ENCODE assay signal across 23 mouse cellular contexts in genomic region chr5:131578737-131579136, GRCm38 (mm10).
"Had no signal": no experiment of that assay in that cellular context is flagged by ENCODE, and none has a peak within 500 bp of the region (broad histone marks: within the 10 kb centered on the region; RNA-seq: fewer than 3 reads in every experiment).

No protein-coding gene starts in this region.

- H3K9me3 ChIP-seq: heart, embryonic 13.5 days; heart, embryonic 15.5 days; hindbrain, embryonic 13.5 days; hindbrain, embryonic 15.5 days; liver, embryonic 12.5 days had no signal

- H3K4me1 ChIP-seq: heart, embryonic 13.5 days; heart, embryonic 15.5 days; liver, embryonic 12.5 days had no signal

- ATAC-seq: hindbrain, postnatal 0 days; intestine, embryonic 16.5 days; liver, embryonic 12.5 days had no signal

- H3K27me3 ChIP-seq: hindbrain, embryonic 15.5 days; liver, embryonic 12.5 days had no signal

- H3K27ac ChIP-seq: heart, adult 2 months; heart, embryonic 13.5 days; heart, embryonic 15.5 days; hindbrain, embryonic 13.5 days; hindbrain, embryonic 15.5 days; hindbrain, postnatal 0 days; layer of hippocampus, adult 2 months; left cerebral cortex, adult 2 months; liver, embryonic 12.5 days; liver, embryonic 14.5 days had no signal

- H3K9ac ChIP-seq: heart, embryonic 13.5 days; heart, embryonic 15.5 days; hindbrain, embryonic 13.5 days; hindbrain, embryonic 15.5 days; liver, embryonic 12.5 days; liver, embryonic 14.5 days had no signal

- H3K4me2 ChIP-seq: heart, embryonic 11.5 days; heart, embryonic 13.5 days; heart, embryonic 15.5 days; hindbrain, embryonic 13.5 days; hindbrain, embryonic 15.5 days; liver, embryonic 12.5 days had no signal

- H3K4me3 ChIP-seq: heart, adult 2 months; heart, embryonic 13.5 days; heart, embryonic 15.5 days; hindbrain, embryonic 13.5 days; hindbrain, embryonic 15.5 days; layer of hippocampus, adult 2 months; left cerebral cortex, adult 2 months; liver, embryonic 12.5 days had no signal

- DNase-seq: gastrocnemius, postnatal 14 days; gastrocnemius, postnatal 36 days; heart, adult 11 months; heart, adult 2 months; heart, postnatal 14 days; heart, postnatal 36 days; kidney, adult 11 months; kidney, adult 2 months; kidney, adult 9 months; kidney, postnatal 10 days; kidney, postnatal 25 days; kidney, postnatal 4 days had no signal

- H3K36me3 ChIP-seq: heart, embryonic 13.5 days; heart, embryonic 15.5 days; hindbrain, embryonic 13.5 days; hindbrain, embryonic 15.5 days; liver, embryonic 12.5 days had no signal
